Mouse (Mus musculus) thymus, adult 2 months (tissue): Measurements from ENCODE around the gene Slc2a13.

Experiments
- CTCF ChIP-seq: fragments of 200-500 bp; IDR thresholded peaks from 2 replicates; pipeline ENCODE4 v1.5.1; 2012; ENCODE audit warnings: mild to moderate bottlenecking, control low read depth, low read length, moderate library complexity, borderline replicate concordance; ENCODE audit not compliant: control insufficient read depth, poor library complexity, insufficient read depth; ENCODE audit errors: extremely low read depth
- POLR2A ChIP-seq: fragments of 200-500 bp; IDR thresholded peaks from 2 replicates; pipeline ENCODE4 v1.6.1; 2012; ENCODE audit warnings: mild to moderate bottlenecking, low read length, control low read depth, moderate library complexity; ENCODE audit not compliant: control insufficient read depth, poor library complexity, insufficient read depth; ENCODE audit errors: extremely low read depth

- TF ChIP-seq CTCF (no peak), POLR2A (no peak)
Observed at GRCm38 (mm10) chr15:91378751-91379325, 194.2 kb downstream of the Slc2a13 start.
